Mouse (Mus musculus): Measurements from ENCODE around the gene Zfp383. TPM values are rescaled to one million over a fixed set of nuclear protein-coding genes. Genes with fewer than 3 reads are reported as not detected.

The Zfp383 gene
- polyA plus RNA-seq, 1 experiment = 14.0 TPM

- TF ChIP-seq POLR2A (IDR thresholded peaks at IDR 0.05; ENCODE audit: borderline replicate concordance, insufficient read depth, low read length) (no peak), CTCF (IDR thresholded peaks at IDR 0.05; ENCODE audit: borderline replicate concordance, insufficient read depth, low read depth, low read length) (no peak)
- Histone ChIP-seq H3K27ac (ENCODE audit: insufficient read depth, low read length) (no peak overlapping the region), H3K4me3 (replicated peaks; ENCODE audit: insufficient read depth, low read depth, low read length) (no peak overlapping the region), H3K4me1 (ENCODE audit: control insufficient read depth, insufficient read depth, low read length) (no peaks in the 10 kb centered on the region; the same call in 1 of the 2 replicates), H3K27me3 (ENCODE audit: control insufficient read depth, insufficient read depth, low read length) (no peaks in the 10 kb centered on the region)
- 78% methylated on average over 2 of the region's 2 CpGs for WGBS
- no peak for DNase-seq
Observed at GRCm38 (mm10) chr7:29943720-29944119, 35.7 kb downstream of the Zfp383 start.

GRCm38 (mm10) chr7:29944201-29944600 is 36.2 kb downstream of the Zfp383 start:
- Histone ChIP-seq H3K4me3 (replicated peaks; ENCODE audit: insufficient read depth, low read depth, low read length) (no peak overlapping the region), H3K4me1 (ENCODE audit: control insufficient read depth, insufficient read depth, low read length) (no peaks in the 10 kb centered on the region; the same call in 1 of the 2 replicates), H3K27ac (ENCODE audit: insufficient read depth, low read length) (no peak overlapping the region), H3K27me3 (ENCODE audit: control insufficient read depth, insufficient read depth, low read length) (no peaks in the 10 kb centered on the region)
- DNase-seq = no peak
- TF ChIP-seq POLR2A (IDR thresholded peaks at IDR 0.05; ENCODE audit: borderline replicate concordance, insufficient read depth, low read length) (no peak), CTCF (IDR thresholded peaks at IDR 0.05; ENCODE audit: borderline replicate concordance, insufficient read depth, low read depth, low read length) (no peak)
- WGBS = 76% methylated on average over 2 of the region's 2 CpGs

GRCm38 (mm10) chr7:29953086-29953485 is 45.1 kb downstream of the Zfp383 start:
- peak overlapping the region; percentile 83; the same call in 1 of the 2 replicates for H3K27ac ChIP-seq (ENCODE audit: insufficient read depth, low read length)
- H3K4me3 ChIP-seq (replicated peaks; ENCODE audit: insufficient read depth, low read depth, low read length) = peak overlapping the region; percentile 50
- no peaks in the 10 kb centered on the region for H3K27me3 ChIP-seq (ENCODE audit: control insufficient read depth, insufficient read depth, low read length)
- no peaks in the 10 kb centered on the region for H3K4me1 ChIP-seq (ENCODE audit: control insufficient read depth, insufficient read depth, low read length)
- TF ChIP-seq POLR2A (IDR thresholded peaks at IDR 0.05; ENCODE audit: borderline replicate concordance, insufficient read depth, low read length) (no peak), CTCF (IDR thresholded peaks at IDR 0.05; ENCODE audit: borderline replicate concordance, insufficient read depth, low read depth, low read length) (no peak)
- 21% methylated on average over 10 of the region's 10 CpGs for WGBS
- DNase-seq = no peak

- under 1% methylated on average over 52 of the region's 52 CpGs for WGBS
- Histone ChIP-seq H3K4me1 (ENCODE audit: control insufficient read depth, insufficient read depth, low read length) (no peaks in the 10 kb centered on the region), H3K27ac (ENCODE audit: insufficient read depth, low read length) (peak within 1 kb of the TSS; percentile 83), H3K4me3 (replicated peaks; ENCODE audit: insufficient read depth, low read depth, low read length) (peak within 1 kb of the TSS; percentile 50), H3K27me3 (ENCODE audit: control insufficient read depth, insufficient read depth, low read length) (no peaks in the 10 kb centered on the region)
- DNase-seq = peak; percentile 85 to 87
- no peak for TF ChIP-seq CTCF (IDR thresholded peaks at IDR 0.05; ENCODE audit: borderline replicate concordance, insufficient read depth, low read depth, low read length)
- TF ChIP-seq POLR2A (IDR thresholded peaks at IDR 0.05; ENCODE audit: borderline replicate concordance, insufficient read depth, low read length) = peak; percentile 50
Observed at GRCm38 (mm10) chr7:29953513-29954401, 45.7 kb downstream of the Zfp383 start, which contains the start of gene Zfp74. TSS of gene Zfp74 (minus strand) at chr7:29954089.

GRCm38 (mm10) chr7:29954731-29955130 is 46.7 kb downstream of the Zfp383 start:
- H3K27me3 ChIP-seq (ENCODE audit: control insufficient read depth, insufficient read depth, low read length) = no peaks in the 10 kb centered on the region
- TF ChIP-seq CTCF (IDR thresholded peaks at IDR 0.05; ENCODE audit: borderline replicate concordance, insufficient read depth, low read depth, low read length) = peak; percentile 45; the same call in 1 of the 2 replicates
- no peak for TF ChIP-seq POLR2A (IDR thresholded peaks at IDR 0.05; ENCODE audit: borderline replicate concordance, insufficient read depth, low read length)
- no peaks in the 10 kb centered on the region for H3K4me1 ChIP-seq (ENCODE audit: control insufficient read depth, insufficient read depth, low read length)
- no peak overlapping the region for H3K27ac ChIP-seq (ENCODE audit: insufficient read depth, low read length)
- WGBS = 16% methylated on average over 4 of the region's 4 CpGs
- H3K4me3 ChIP-seq (replicated peaks; ENCODE audit: insufficient read depth, low read depth, low read length) = no peak overlapping the region
- peak; percentile 21 to 24 for DNase-seq

GRCm38 (mm10) chr7:29956257-29956656 is 48.2 kb downstream of the Zfp383 start:
- WGBS = 56% methylated on average over 10 of the region's 10 CpGs
- TF ChIP-seq POLR2A (IDR thresholded peaks at IDR 0.05; ENCODE audit: borderline replicate concordance, insufficient read depth, low read length) (no peak), CTCF (IDR thresholded peaks at IDR 0.05; ENCODE audit: borderline replicate concordance, insufficient read depth, low read depth, low read length) (no peak)
- DNase-seq = no peak
- no peaks in the 10 kb centered on the region for H3K4me1 ChIP-seq (ENCODE audit: control insufficient read depth, insufficient read depth, low read length)
- no peak overlapping the region for H3K4me3 ChIP-seq (replicated peaks; ENCODE audit: insufficient read depth, low read depth, low read length)
- no peaks in the 10 kb centered on the region for H3K27me3 ChIP-seq (ENCODE audit: control insufficient read depth, insufficient read depth, low read length)
- no peak overlapping the region for H3K27ac ChIP-seq (ENCODE audit: insufficient read depth, low read length)

- H3K27ac ChIP-seq (ENCODE audit: insufficient read depth, low read length) = no peak overlapping the region
- 85% methylated on average over 11 of the region's 11 CpGs for WGBS
- TF ChIP-seq CTCF (IDR thresholded peaks at IDR 0.05; ENCODE audit: borderline replicate concordance, insufficient read depth, low read depth, low read length) (no peak), POLR2A (IDR thresholded peaks at IDR 0.05; ENCODE audit: borderline replicate concordance, insufficient read depth, low read length) (no peak)
Observed at GRCm38 (mm10) chr7:29958125-29958724, 50.2 kb downstream of the Zfp383 start.

More at GRCm38 (mm10) chr7:29958125-29958724, 50.2 kb downstream of the Zfp383 start:
- H3K4me1 ChIP-seq (ENCODE audit: control insufficient read depth, insufficient read depth, low read length) = no peaks in the 10 kb centered on the region
- no peak for DNase-seq
- no peaks in the 10 kb centered on the region for H3K27me3 ChIP-seq (ENCODE audit: control insufficient read depth, insufficient read depth, low read length)
- H3K4me3 ChIP-seq (replicated peaks; ENCODE audit: insufficient read depth, low read depth, low read length) = no peak overlapping the region
